Mouse (Mus musculus) kidney, embryonic 16.5 days (tissue): ENCODE measurements around the gene Llgl2. TPM values are rescaled to one million over a fixed set of nuclear protein-coding genes. Genes with fewer than 3 reads are reported as not detected.

ENCODE experiments used
- ATAC-seq: fragments of 200-750 bp; cut with Nextera tagmentation; 2 replicates; pipeline ENCODE4 v1.8.0; 2017; ENCODE audit warnings: moderate TSS enrichment; ENCODE audit not compliant: low FRiP score, low TSS enrichment
- H3K27ac ChIP-seq: fragments of 300-500 bp; sonication (generic); 2 replicates; pipeline ENCODE4 v1.5.1; 2014; ENCODE audit warnings: low read length
- H3K27me3 ChIP-seq: fragments of 300-500 bp; sonication (generic); 2 replicates; pipeline ENCODE4 v1.6.1; 2014; ENCODE audit warnings: low read length, control low read depth, mixed read lengths; ENCODE audit not compliant: insufficient read depth
- H3K36me3 ChIP-seq: fragments of 300-500 bp; sonication (generic); 2 replicates; pipeline ENCODE4 v1.6.1; 2014; ENCODE audit warnings: low read length, control low read depth, mixed read lengths; ENCODE audit not compliant: insufficient read depth
- H3K4me1 ChIP-seq: fragments of 300-500 bp; sonication (generic); 2 replicates; pipeline ENCODE4 v1.6.1; 2014; ENCODE audit warnings: low read length, control low read depth, mixed read lengths; ENCODE audit not compliant: insufficient read depth
- H3K4me2 ChIP-seq: fragments of 300-500 bp; sonication (generic); replicated peaks from 2 replicates; pipeline ENCODE4 v1.6.1; 2014; ENCODE audit warnings: low read depth, low read length
- H3K4me3 ChIP-seq: fragments of 300-500 bp; sonication (generic); 2 replicates; pipeline ENCODE4 v1.5.1; 2014; ENCODE audit warnings: mild to moderate bottlenecking, low read length
- H3K9ac ChIP-seq: fragments of 300-500 bp; sonication (generic); replicated peaks from 2 replicates; pipeline ENCODE4 v1.6.1; 2014; ENCODE audit warnings: low read length
- H3K9me3 ChIP-seq: fragments of 300-500 bp; sonication (generic); 2 replicates; pipeline ENCODE4 v1.6.1; 2016; ENCODE audit warnings: low read length, control low read depth
- WGBS: fragments of 180-500 bp; shearing (Covaris S2); extraction: QIAGEN DNeasy Blood & Tissue Kit; methylation state at CpG from one replicate; pipeline ENCODE4 v1.1.7; 2014; 5-methylcytosine and 5-hydroxymethylcytosine counted together
- polyA plus RNA-seq: library from polyadenylated mRNA; unstranded; fragments of >200 nt; fragmentation: Nextera tagmentation; extraction: Ambion mirVana; gene quantifications from 2 replicates; pipeline ENCODE4 v1.2.1, GENCODE M21; 2015

Llgl2 gene
- polyA plus RNA-seq, 1 experiment from 2014 or later, result 64.5 TPM

GRCm38 (mm10) chr11:115859143-115859945 is 35.5 kb downstream of the Llgl2 start:
- Histone ChIP-seq H3K4me3 (peak overlapping the region; percentile 46), H3K9ac (peak overlapping the region; percentile 65), H3K4me2 (peak overlapping the region; percentile 70), H3K9me3 (no peaks in the 10 kb centered on the region), H3K36me3 (peaks cover 6% of the 10 kb centered on the region), H3K4me1 (peaks cover 10% of the 10 kb centered on the region), H3K27ac (no peak overlapping the region), H3K27me3 (peaks cover 41% of the 10 kb centered on the region)
- 2% methylated on average over 64 of the region's 75 CpGs for WGBS
- ATAC-seq, result peak; percentile 88

GRCm38 (mm10) chr11:115863895-115864294 is 40.0 kb downstream of the Llgl2 start:
- no peak for ATAC-seq
- Histone ChIP-seq H3K4me1 (peaks cover 5% of the 10 kb centered on the region), H3K9me3 (no peaks in the 10 kb centered on the region), H3K27ac (no peak overlapping the region), H3K9ac (no peak overlapping the region), H3K27me3 (peaks cover 20% of the 10 kb centered on the region), H3K36me3 (no peaks in the 10 kb centered on the region), H3K4me3 (no peak overlapping the region), H3K4me2 (no peak overlapping the region)
- WGBS, result 85% methylated on average over 8 of the region's 8 CpGs

- Histone ChIP-seq H3K9ac (no peak overlapping the region), H3K9me3 (no peaks in the 10 kb centered on the region), H3K4me2 (no peak overlapping the region), H3K27me3 (no peaks in the 10 kb centered on the region), H3K4me3 (no peak overlapping the region), H3K27ac (no peak overlapping the region), H3K4me1 (no peaks in the 10 kb centered on the region), H3K36me3 (no peaks in the 10 kb centered on the region)
- whole genome bisulfite sequencing, result 72% methylated on average over 8 of the region's 8 CpGs
- no peak for ATAC-seq
Observed at GRCm38 (mm10) chr11:115869393-115869792, 45.5 kb downstream of the Llgl2 start.

DNA sequence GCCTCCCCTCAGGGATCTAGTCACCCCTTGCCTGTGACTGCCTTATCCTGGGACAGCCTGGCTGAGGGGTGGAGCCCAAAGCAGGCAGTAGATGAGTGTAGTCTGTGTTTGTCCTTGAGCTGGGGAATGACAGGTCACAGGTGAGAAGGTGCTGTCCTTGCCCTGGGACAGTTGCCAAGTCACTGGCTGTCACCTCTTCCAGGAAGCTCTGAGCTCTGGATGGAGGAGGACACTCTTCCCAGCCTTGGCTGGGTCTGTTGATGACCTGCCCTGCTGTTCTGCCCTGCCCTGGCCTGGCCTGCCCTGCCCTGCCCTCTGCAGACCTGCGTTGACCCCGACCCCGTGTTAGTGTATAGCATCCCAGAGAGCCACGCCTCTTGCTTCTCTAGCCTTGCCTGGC is 48.6 kb downstream of the Llgl2 start:
- WGBS, result 53% methylated on average over 4 of the region's 4 CpGs
- Histone ChIP-seq H3K9ac (no peak overlapping the region), H3K27me3 (no peaks in the 10 kb centered on the region), H3K4me2 (no peak overlapping the region), H3K36me3 (no peaks in the 10 kb centered on the region), H3K4me1 (peaks cover 3% of the 10 kb centered on the region; the same call in 1 of the 2 replicates), H3K9me3 (no peaks in the 10 kb centered on the region), H3K27ac (no peak overlapping the region), H3K4me3 (no peak overlapping the region)
- no peak for ATAC-seq

GRCm38 (mm10) chr11:115875935-115876334 is 52.1 kb downstream of the Llgl2 start:
- no peak for ATAC-seq
- H3K4me3 ChIP-seq, result no peak overlapping the region
- H3K9me3 ChIP-seq, result no peaks in the 10 kb centered on the region
- H3K27me3 ChIP-seq, result no peaks in the 10 kb centered on the region
- no peak overlapping the region for H3K27ac ChIP-seq
- H3K36me3 ChIP-seq, result no peaks in the 10 kb centered on the region
- peaks cover 3% of the 10 kb centered on the region; the same call in 1 of the 2 replicates for H3K4me1 ChIP-seq
- 88% methylated on average over 3 of the region's 3 CpGs for WGBS
- no peak overlapping the region for H3K9ac ChIP-seq
- no peak overlapping the region for H3K4me2 ChIP-seq

DNA sequence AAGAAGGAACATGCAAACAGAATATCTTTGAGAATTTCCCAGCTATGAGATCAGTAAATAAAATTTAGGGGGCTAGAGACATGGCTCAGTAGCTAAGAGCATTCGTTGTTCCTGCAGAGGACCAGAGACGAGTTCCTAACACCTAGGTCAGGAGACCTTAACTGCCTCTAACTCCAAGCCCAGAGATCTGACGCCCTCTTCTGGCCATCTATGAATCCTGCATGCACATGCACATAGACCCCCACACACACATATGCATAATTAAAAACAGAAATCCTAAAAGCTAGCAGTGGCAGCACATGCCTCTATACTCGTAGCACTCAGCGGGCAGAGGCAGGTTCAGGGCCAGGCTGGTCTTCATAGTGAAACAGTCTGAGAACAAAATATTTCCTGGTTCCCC is 52.6 kb downstream of the Llgl2 start:
- no peak overlapping the region for H3K4me2 ChIP-seq
- no peaks in the 10 kb centered on the region for H3K9me3 ChIP-seq
- 84% methylated on average over 5 of the region's 5 CpGs for WGBS
- ATAC-seq, result no peak
- no peak overlapping the region for H3K9ac ChIP-seq
- no peak overlapping the region for H3K27ac ChIP-seq
- H3K27me3 ChIP-seq, result no peaks in the 10 kb centered on the region
- H3K4me1 ChIP-seq, result peaks cover 3% of the 10 kb centered on the region; the same call in 1 of the 2 replicates
- H3K36me3 ChIP-seq, result no peaks in the 10 kb centered on the region
- no peak overlapping the region for H3K4me3 ChIP-seq

DNA sequence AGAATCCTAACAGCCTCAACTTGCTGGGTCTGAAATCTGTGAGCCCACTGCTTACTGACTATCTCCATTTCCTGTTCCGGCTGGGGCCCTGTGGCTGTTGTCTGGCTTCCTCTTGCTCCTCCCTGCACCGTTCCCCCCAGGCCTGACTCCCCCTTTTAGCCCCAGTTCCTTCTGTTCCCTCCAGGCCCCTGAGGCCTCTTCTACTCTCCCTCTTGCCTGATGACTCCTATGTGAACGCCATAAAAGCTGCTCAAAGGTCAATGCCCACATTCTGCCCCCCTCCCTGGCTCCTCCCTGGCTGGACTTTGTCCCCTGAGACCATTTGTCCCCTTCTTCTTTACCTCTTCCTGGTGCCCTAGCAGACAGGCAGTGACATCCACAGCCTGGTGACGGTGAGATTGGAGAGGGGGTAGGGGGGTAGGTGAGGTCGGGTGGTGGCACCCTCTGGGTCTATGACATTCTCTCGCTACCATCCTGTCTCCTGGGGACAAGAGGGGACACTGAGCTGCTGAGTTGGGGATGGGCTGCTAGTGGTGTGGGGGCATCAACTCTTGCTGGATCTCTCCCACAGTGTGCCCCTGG is 53.4 kb downstream of the Llgl2 start:
- 39% methylated on average over 6 of the region's 6 CpGs for WGBS

DNA sequence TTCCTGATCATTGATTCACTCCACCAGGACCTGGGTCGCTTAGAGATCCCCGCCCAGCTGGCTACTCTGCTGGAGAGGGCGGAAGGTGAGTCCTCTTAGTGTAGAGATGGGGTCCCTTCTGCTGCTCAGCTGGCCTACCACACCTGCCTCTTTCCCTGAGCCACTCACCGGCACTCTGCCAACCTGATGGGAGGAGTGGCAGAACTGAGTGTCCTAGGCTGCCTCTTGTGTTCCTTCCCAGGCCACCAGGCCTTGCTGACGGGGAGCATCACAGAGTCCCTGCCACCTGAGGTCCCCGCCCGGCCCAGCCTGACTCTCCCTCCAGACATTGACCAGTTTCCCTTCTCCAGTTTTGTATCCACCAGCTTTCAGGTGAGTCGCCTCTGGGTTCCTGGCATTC is 54.2 kb downstream of the Llgl2 start:
- no peaks in the 10 kb centered on the region for H3K9me3 ChIP-seq
- WGBS, result 74% methylated on average over 8 of the region's 8 CpGs
- H3K4me1 ChIP-seq, result peaks cover 3% of the 10 kb centered on the region; the same call in 1 of the 2 replicates
- H3K4me3 ChIP-seq, result 0 out of 2 replicates have a peak overlapping the region, but pooled peaks have one; percentile 1
- H3K4me2 ChIP-seq, result peak overlapping the region; percentile 19; the same call in 1 of the 2 replicates
- H3K27me3 ChIP-seq, result peaks cover 5% of the 10 kb centered on the region; the same call in 1 of the 2 replicates
- H3K9ac ChIP-seq, result no peak overlapping the region
- no peak for ATAC-seq
- H3K36me3 ChIP-seq, result no peaks in the 10 kb centered on the region
- no peak overlapping the region for H3K27ac ChIP-seq

More for the DNA sequence above, 53.4 kb downstream of the Llgl2 start:
- Histone ChIP-seq H3K36me3 (no peaks in the 10 kb centered on the region), H3K27ac (no peak overlapping the region), H3K27me3 (no peaks in the 10 kb centered on the region), H3K9me3 (no peaks in the 10 kb centered on the region), H3K4me1 (peaks cover 3% of the 10 kb centered on the region; the same call in 1 of the 2 replicates), H3K4me2 (peak overlapping the region; percentile 19), H3K9ac (0 out of 2 replicates have a peak overlapping the region, but pooled peaks have one; percentile 7), H3K4me3 (0 out of 2 replicates have a peak overlapping the region, but pooled peaks have one; percentile 1)
- peak; percentile 57 for ATAC-seq

DNA sequence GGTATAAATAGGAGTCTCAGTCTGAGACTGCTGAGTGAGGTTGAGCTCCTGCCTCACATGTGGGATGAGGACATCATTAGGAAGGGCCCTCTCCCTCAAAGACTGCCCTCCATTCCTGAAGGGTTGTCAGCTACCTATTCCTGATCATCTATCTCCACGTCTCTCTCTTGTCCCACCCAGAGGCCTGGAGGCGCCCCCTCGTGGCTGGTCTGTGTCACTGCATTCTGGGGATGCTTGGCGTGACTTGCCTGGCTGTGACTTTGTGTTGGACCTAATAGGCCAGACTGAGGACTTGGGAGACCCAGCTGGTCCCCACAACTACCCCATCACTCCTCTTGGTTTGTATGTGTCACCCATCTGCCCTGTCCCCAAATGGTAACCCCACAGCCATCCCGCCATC is 57.2 kb downstream of the Llgl2 start:
- no peak for ATAC-seq
- peaks cover 3% of the 10 kb centered on the region; the same call in 1 of the 2 replicates for H3K4me1 ChIP-seq
- no peak overlapping the region for H3K4me2 ChIP-seq
- H3K36me3 ChIP-seq, result no peaks in the 10 kb centered on the region
- H3K9ac ChIP-seq, result no peak overlapping the region
- no peaks in the 10 kb centered on the region for H3K9me3 ChIP-seq
- WGBS, result 32% methylated on average over 5 of the region's 5 CpGs
- no peak overlapping the region for H3K27ac ChIP-seq
- H3K27me3 ChIP-seq, result peaks cover 11% of the 10 kb centered on the region; the same call in 1 of the 2 replicates
- H3K4me3 ChIP-seq, result no peak overlapping the region

DNA sequence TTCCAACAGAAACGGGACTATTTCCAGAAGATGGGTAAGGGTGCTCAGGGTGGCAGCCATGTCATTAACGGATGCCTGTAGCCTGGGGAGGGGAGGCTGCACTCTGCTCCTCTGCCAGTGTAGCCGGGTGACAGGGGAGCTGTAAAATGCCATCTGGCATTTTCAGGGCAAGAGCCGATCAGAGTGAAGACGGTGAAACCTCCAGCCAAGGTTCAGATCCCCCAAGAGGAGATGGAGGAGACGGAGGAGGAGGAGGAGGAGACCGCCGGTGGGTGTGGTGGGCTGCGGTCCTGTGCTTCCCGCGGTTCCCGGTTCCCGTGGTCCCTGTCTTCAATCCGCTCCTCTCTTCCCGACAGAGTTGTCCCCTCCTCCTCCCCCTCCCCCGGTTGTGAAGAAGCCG is 59.4 kb downstream of the Llgl2 start:
- WGBS, result 12% methylated on average over 16 of the region's 17 CpGs
- H3K4me1 ChIP-seq, result no peaks in the 10 kb centered on the region
- H3K27ac ChIP-seq, result no peak overlapping the region
- peaks cover 11% of the 10 kb centered on the region; the same call in 1 of the 2 replicates for H3K27me3 ChIP-seq
- H3K4me2 ChIP-seq, result peak overlapping the region; percentile 21; the same call in 1 of the 2 replicates
- H3K4me3 ChIP-seq, result no peak overlapping the region
- H3K36me3 ChIP-seq, result no peaks in the 10 kb centered on the region
- no peak overlapping the region for H3K9ac ChIP-seq
- no peak for ATAC-seq
- H3K9me3 ChIP-seq, result no peaks in the 10 kb centered on the region
